Mouse (Mus musculus): ENCODE measurements around the gene Mrps18b. TPM values are rescaled to one million over a fixed set of nuclear protein-coding genes. Genes with fewer than 3 reads are reported as not detected.
A peak's percentile ranks its signal among the peaks of the same experiment; 100 is the strongest.
"Not testable (repeated sequence)": the region's sequence is repeated elsewhere in the genome, so short reads cannot be mapped to it uniquely, and the experiment has no call there.

Mrps18b gene
- polyA plus RNA-seq (2012; rRNA removed): 43.9 and 51.4 TPM in 2 replicates

- peak; percentile 64; the same call in 1 of the 2 replicates for TF ChIP-seq CTCF (IDR thresholded peaks at IDR 0.05; ENCODE audit: borderline replicate concordance, extremely low read depth, insufficient read depth, insufficient read length)
- TF ChIP-seq POLR2A (IDR thresholded peaks at IDR 0.05; ENCODE audit: borderline replicate concordance, extremely low read depth, insufficient read depth, insufficient read length, poor library complexity, severe bottlenecking): peak; percentile 89; the same call in 1 of the 2 replicates
Measured at GRCm38 (mm10) chr17:35916297-35917142, at the start of gene Mrps18b, which contains the start of gene Ppp1r10. Mrps18b (minus strand) TSS chr17:35916389. Ppp1r10 (plus strand) TSS chr17:35916434.

GRCm38 (mm10) chr17:35963279-35963678 lies 47.1 kb upstream of the Mrps18b start:
- DNase-seq (ENCODE audit: low read depth): no peak
- no peak for TF ChIP-seq POLR2A (IDR thresholded peaks at IDR 0.05; ENCODE audit: borderline replicate concordance, extremely low read depth, insufficient read depth, insufficient read length, poor library complexity, severe bottlenecking)
- TF ChIP-seq CTCF (IDR thresholded peaks at IDR 0.05; ENCODE audit: borderline replicate concordance, extremely low read depth, insufficient read depth, insufficient read length): no peak

More at GRCm38 (mm10) chr17:35916297-35917142, at the start of gene Mrps18b, which contains the start of gene Ppp1r10:
- DNase-seq (ENCODE audit: low read depth): peak; percentile 100

- TF ChIP-seq POLR2A (IDR thresholded peaks at IDR 0.05; ENCODE audit: borderline replicate concordance, extremely low read depth, insufficient read depth, insufficient read length, poor library complexity, severe bottlenecking): no peak
- no peak for TF ChIP-seq CTCF (IDR thresholded peaks at IDR 0.05; ENCODE audit: borderline replicate concordance, extremely low read depth, insufficient read depth, insufficient read length)
- no peak for DNase-seq (ENCODE audit: low read depth)
Measured at GRCm38 (mm10) chr17:35958533-35959223, 42.5 kb upstream of the Mrps18b start.

GRCm38 (mm10) chr17:35954665-35955064 lies 38.5 kb upstream of the Mrps18b start:
- DNase-seq (ENCODE audit: low read depth): no peak
- TF ChIP-seq POLR2A (IDR thresholded peaks at IDR 0.05; ENCODE audit: borderline replicate concordance, extremely low read depth, insufficient read depth, insufficient read length, poor library complexity, severe bottlenecking) (no peak), CTCF (IDR thresholded peaks at IDR 0.05; ENCODE audit: borderline replicate concordance, extremely low read depth, insufficient read depth, insufficient read length) (no peak)

GRCm38 (mm10) chr17:35952559-35952958 lies 36.4 kb upstream of the Mrps18b start:
- not testable (repeated sequence) for DNase-seq (ENCODE audit: low read depth)

- not testable (repeated sequence) for DNase-seq (ENCODE audit: low read depth)
Measured at GRCm38 (mm10) chr17:35950946-35951345, 34.8 kb upstream of the Mrps18b start.

- TF ChIP-seq POLR2A (IDR thresholded peaks at IDR 0.05; ENCODE audit: borderline replicate concordance, extremely low read depth, insufficient read depth, insufficient read length, poor library complexity, severe bottlenecking) (no peak), CTCF (IDR thresholded peaks at IDR 0.05; ENCODE audit: borderline replicate concordance, extremely low read depth, insufficient read depth, insufficient read length) (no peak)
- no peak for DNase-seq (ENCODE audit: low read depth)
Measured at GRCm38 (mm10) chr17:35939941-35940340, 23.8 kb upstream of the Mrps18b start.

- no peak for DNase-seq (ENCODE audit: low read depth)
Measured at GRCm38 (mm10) chr17:35939108-35939507, 22.9 kb upstream of the Mrps18b start.

GRCm38 (mm10) chr17:35937700-35938348 lies 21.6 kb upstream of the Mrps18b start:
- DNase-seq (ENCODE audit: low read depth): peak; percentile 87
- TF ChIP-seq POLR2A (IDR thresholded peaks at IDR 0.05; ENCODE audit: borderline replicate concordance, extremely low read depth, insufficient read depth, insufficient read length, poor library complexity, severe bottlenecking) (no peak), CTCF (IDR thresholded peaks at IDR 0.05; ENCODE audit: borderline replicate concordance, extremely low read depth, insufficient read depth, insufficient read length) (peak; percentile 83)

More at GRCm38 (mm10) chr17:35939108-35939507, 22.9 kb upstream of the Mrps18b start:
- no peak for TF ChIP-seq CTCF (IDR thresholded peaks at IDR 0.05; ENCODE audit: borderline replicate concordance, extremely low read depth, insufficient read depth, insufficient read length)
- no peak for TF ChIP-seq POLR2A (IDR thresholded peaks at IDR 0.05; ENCODE audit: borderline replicate concordance, extremely low read depth, insufficient read depth, insufficient read length, poor library complexity, severe bottlenecking)

GRCm38 (mm10) chr17:35935763-35936162 lies 19.6 kb upstream of the Mrps18b start:
- not testable (repeated sequence) for DNase-seq (ENCODE audit: low read depth)

- DNase-seq (ENCODE audit: low read depth): no peak
- TF ChIP-seq POLR2A (IDR thresholded peaks at IDR 0.05; ENCODE audit: borderline replicate concordance, extremely low read depth, insufficient read depth, insufficient read length, poor library complexity, severe bottlenecking): no peak
- TF ChIP-seq CTCF (IDR thresholded peaks at IDR 0.05; ENCODE audit: borderline replicate concordance, extremely low read depth, insufficient read depth, insufficient read length): no peak
Measured at GRCm38 (mm10) chr17:35932608-35933007, 16.4 kb upstream of the Mrps18b start.

- TF ChIP-seq CTCF (IDR thresholded peaks at IDR 0.05; ENCODE audit: borderline replicate concordance, extremely low read depth, insufficient read depth, insufficient read length): no peak
- TF ChIP-seq POLR2A (IDR thresholded peaks at IDR 0.05; ENCODE audit: borderline replicate concordance, extremely low read depth, insufficient read depth, insufficient read length, poor library complexity, severe bottlenecking): no peak
- no peak for DNase-seq (ENCODE audit: low read depth)
Measured at GRCm38 (mm10) chr17:35930627-35931026, 14.4 kb upstream of the Mrps18b start.
